In the genomic region with DNA sequence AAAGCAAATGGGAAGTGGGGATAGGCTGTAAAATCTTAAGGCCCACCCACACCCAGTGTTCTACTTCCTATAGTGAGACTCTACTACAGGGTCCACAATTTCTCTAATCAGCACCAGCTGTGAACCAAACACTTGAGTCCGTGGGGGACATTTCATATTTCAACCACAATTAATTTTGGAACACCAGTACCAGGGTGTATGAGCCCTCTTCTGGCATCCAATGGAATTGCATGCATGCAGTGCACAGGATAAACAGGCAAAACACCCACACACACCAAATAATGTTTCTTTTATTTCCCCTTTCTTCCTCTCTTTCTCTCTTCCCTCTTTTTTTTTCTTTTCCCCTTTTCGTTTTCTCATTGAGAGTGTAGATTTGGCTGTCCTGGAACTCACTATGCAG, we compare ENCODE assay signal across 9 mouse cellular contexts.
DNase-seq lines count a peak whose midpoint lies in the region; ATAC-seq and TF ChIP-seq lines count a peak whose summit lies in the region.
"Had no signal": no experiment of that assay in that cellular context is flagged by ENCODE, and none has a peak within 500 bp of the region (broad histone marks: within the 10 kb centered on the region; RNA-seq: fewer than 3 reads in every experiment).

No protein-coding gene starts in this region.

- no peak overlapping the region for H3K4me3 ChIP-seq in heart, embryonic 11.5 days (ENCODE audit: low read depth, low read length)
- no peak overlapping the region for H3K4me3 ChIP-seq in lung, adult 2 months (replicated peaks; ENCODE audit: extremely low read depth, low read depth, low read length)
- no peak overlapping the region for H3K4me3 ChIP-seq in limb, embryonic 10.5 days
- H3K4me3 ChIP-seq: neural tube, embryonic 12.5 days had no signal

- H3K27me3 ChIP-seq in heart, embryonic 11.5 days (ENCODE audit: control insufficient read depth, insufficient read depth, low read length) = no peaks in the 10 kb centered on the region
- no peaks in the 10 kb centered on the region for H3K27me3 ChIP-seq in limb, embryonic 10.5 days (ENCODE audit: low read depth, poor library complexity, severe bottlenecking)
- H3K27me3 ChIP-seq: neural tube, embryonic 12.5 days had no signal

- no peak for ATAC-seq in heart, embryonic 11.5 days (replicated peaks; ENCODE audit: insufficient number of reproducible peaks, low FRiP score, low TSS enrichment)

- H3K27ac ChIP-seq in heart, embryonic 11.5 days (ENCODE audit: low read depth, low read length) = no peak overlapping the region
- no peak overlapping the region for H3K27ac ChIP-seq in limb, embryonic 10.5 days
- H3K27ac ChIP-seq: neural tube, embryonic 12.5 days had no signal

- no peak for TF ChIP-seq POLR2A in lung, adult 2 months (IDR thresholded peaks at IDR 0.05; ENCODE audit: borderline replicate concordance, extremely low read depth, low read depth, low read length)

- no peaks in the 10 kb centered on the region for H3K9me3 ChIP-seq in heart, embryonic 11.5 days (replicated peaks; ENCODE audit: control insufficient read depth, low read length)
- H3K9me3 ChIP-seq in limb, embryonic 10.5 days (replicated peaks) = no peaks in the 10 kb centered on the region
- H3K9me3 ChIP-seq: neural tube, embryonic 12.5 days had no signal

- H3K9ac ChIP-seq in heart, embryonic 11.5 days (ENCODE audit: low read depth, low read length) = no peak overlapping the region
- H3K9ac ChIP-seq: neural tube, embryonic 12.5 days had no signal

- TF ChIP-seq CTCF in lung, adult 2 months (IDR thresholded peaks at IDR 0.05; ENCODE audit: insufficient read depth, low read length) = peak; percentile 39; the same call in 1 of the 2 replicates

- no peaks in the 10 kb centered on the region for H3K36me3 ChIP-seq in heart, embryonic 11.5 days (ENCODE audit: control insufficient read depth, insufficient read depth, low read length)
- no peaks in the 10 kb centered on the region for H3K36me3 ChIP-seq in limb, embryonic 10.5 days
- H3K36me3 ChIP-seq: neural tube, embryonic 12.5 days had no signal

- no peak overlapping the region for H3K4me2 ChIP-seq in heart, embryonic 11.5 days
- H3K4me2 ChIP-seq: neural tube, embryonic 12.5 days had no signal

- no peaks in the 10 kb centered on the region for H3K4me1 ChIP-seq in heart, embryonic 11.5 days (ENCODE audit: control insufficient read depth, insufficient read depth, low read length)
- no peaks in the 10 kb centered on the region for H3K4me1 ChIP-seq in lung, adult 2 months (ENCODE audit: control insufficient read depth, insufficient read depth, low read length)
- H3K4me1 ChIP-seq in limb, embryonic 10.5 days = 0 out of 2 replicates have a peak, but pooled peaks cover 4% of the 10 kb centered on the region
- H3K4me1 ChIP-seq: neural tube, embryonic 12.5 days had no signal

- 63% methylated on average over 2 of the region's 2 CpGs for WGBS in heart, embryonic 11.5 days (ENCODE audit: insufficient replicate concordance)
- WGBS in lung, adult 2 months = 31% methylated on average over 2 of the region's 2 CpGs
- 63% methylated on average over 2 of the region's 2 CpGs for WGBS in limb, embryonic 10.5 days

- DNase-seq in heart, adult 8-10 months (ENCODE audit: low spot score) = peak; percentile 21
- peak; percentile 52 for DNase-seq in A20 (ENCODE audit: low read depth, low spot score)
- DNase-seq in T-cell, adult 2 months (ENCODE audit: low spot score) = peak; percentile 21
- DNase-seq in embryo, embryonic 9.5 days (ENCODE audit: extremely low spot score) = peak; percentile 9
- DNase-seq in lung, adult 2 months = peak; percentile 27
- peak; percentile 27 to 31 for DNase-seq in thymus, postnatal 36 days
- DNase-seq in limb, embryonic 10.5 days (ENCODE audit: low spot score) = no peak
